Mouse (Mus musculus) CD4-positive helper T cell, adult 2 months (primary cell): ENCODE data around the gene Wdr62.
A peak's percentile ranks its signal among the peaks of the same experiment; 100 is the strongest.

Source experiments
- DNase-seq: peaks from one replicate; pipeline ENCODE4 v3.0.0-alpha.2; 2012; ENCODE audit warnings: low read depth, missing footprints, low spot score

Gene Wdr62

DNA sequence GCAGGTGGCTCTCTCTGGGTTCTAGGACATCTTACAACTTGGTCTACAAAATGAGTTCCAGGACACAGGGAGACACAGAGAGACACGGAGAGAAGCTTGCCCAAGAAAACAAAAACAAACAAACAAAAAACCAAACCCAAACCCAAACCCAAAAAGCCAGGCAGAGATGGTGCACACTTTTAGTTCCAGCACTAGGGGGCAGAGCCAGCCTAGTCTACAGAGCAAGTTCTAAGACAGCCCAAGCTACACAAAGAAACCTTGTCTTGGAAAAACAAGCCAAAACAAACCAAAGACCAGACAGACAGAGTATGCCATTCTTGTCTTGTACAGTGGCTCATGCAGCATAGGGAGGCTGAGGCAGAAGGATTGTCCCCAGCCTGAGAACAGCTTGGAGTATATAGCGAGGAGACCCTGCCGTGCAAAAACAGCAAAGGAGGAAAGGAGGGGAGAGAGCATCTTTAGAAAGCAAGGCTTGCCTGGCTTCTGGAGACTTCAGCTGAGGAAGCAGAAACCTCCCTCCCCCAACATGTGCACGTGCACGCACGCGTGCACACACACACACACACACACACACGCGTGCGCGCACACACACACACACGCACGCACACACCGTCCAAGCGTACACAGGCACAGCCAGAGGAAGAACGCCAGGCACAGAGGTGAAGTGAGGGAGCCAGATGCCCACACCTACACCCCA is 26.0 kb upstream of the Wdr62 start:
- DNase-seq, result peak; percentile 57

DNA sequence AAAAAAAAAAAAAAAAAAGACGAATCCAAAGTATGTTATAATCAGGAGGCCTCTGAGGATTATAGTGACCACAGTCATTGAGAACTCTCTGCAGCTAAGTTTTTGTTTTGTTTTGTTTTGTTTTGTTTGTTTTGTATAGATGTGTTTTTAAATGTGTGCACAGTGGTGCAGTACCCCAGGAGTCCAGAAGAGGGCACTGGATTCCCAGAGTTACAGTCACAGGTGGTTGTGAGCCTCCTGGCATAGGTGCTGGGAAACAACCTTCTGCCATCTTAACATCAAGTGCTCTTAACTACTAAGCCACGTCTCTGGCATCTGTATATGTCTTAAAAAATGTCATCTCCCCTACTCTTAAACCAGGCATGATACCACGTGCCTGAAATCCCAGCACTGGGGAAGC is 20.7 kb upstream of the Wdr62 start:
- peak; percentile 64 for DNase-seq

DNA sequence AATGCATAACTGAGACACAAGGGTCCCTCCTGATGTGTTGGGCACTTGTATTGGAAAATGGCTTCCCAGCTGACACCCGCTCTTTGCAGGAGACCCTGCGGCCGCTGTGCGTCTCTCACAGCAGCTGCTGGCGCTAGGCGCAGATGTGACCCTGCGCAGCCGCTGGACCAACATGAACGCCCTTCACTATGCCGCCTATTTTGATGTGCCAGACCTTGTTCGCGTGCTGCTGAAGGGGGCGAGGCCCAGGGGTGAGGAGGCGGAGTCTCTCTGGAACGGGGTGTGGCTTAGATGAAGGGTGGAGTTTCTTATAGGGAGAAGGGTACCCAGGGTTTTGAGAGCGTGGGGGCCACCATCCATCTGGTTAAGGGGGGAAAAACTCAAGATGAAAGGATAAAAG is 17.0 kb upstream of the Wdr62 start:
- DNase-seq, result no peak

DNA sequence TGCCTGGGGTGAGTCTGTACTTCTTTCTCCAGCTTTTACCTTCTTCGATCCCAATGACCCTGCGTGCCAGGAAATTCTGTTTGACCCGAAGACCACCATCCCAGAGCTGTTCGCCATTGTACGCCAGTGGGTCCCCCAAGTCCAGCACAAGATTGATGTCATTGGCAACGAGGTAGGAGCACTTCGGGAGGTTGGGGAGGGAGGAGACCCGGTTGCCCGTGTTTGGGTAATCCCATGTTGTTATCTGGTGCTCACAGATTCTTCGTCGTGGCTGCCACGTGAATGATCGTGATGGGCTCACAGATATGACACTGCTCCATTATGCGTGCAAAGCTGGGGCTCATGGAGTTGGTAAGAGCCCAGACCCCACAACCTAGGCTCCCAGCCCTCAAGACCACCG is 16.6 kb upstream of the Wdr62 start:
- DNase-seq, result no peak

DNA sequence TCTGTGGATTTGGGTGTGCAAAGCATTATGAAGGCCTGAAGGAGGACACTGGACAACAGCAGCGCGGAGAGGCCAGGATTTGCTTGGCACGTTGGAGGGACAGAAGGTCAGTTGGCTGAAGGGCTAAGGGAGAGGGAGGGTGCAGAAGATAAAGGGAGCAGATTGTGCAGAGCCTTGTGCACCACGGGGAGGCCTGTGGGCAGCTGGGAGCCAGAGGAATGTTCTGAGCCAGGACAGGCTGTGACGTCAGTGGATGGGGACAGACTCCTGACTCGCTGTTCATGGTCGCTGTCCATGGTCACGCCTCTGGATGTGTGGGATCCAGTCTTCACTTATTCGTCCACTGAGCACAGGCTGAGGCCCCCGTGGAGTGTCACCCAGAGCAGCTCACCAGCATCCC is 14.9 kb upstream of the Wdr62 start:
- DNase-seq, result no peak

DNA sequence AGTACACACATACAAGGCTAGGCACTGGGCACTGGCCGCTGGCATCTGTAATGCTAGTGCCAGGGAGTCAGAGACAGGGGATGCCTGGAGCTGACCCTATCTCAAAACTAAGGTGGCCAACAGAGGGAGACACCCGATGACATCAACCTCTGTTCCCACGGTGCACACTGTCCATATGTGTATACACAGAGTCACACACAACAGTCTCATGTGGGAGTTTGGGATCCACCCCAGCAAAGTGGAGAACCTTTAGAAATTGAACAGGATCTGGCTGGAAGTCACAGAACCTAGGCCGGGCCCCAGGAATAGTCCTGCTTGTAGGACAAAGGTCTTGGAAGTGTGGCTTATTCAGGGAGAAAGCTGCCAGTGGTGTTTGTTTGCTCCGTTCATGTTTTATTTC is 14.1 kb upstream of the Wdr62 start:
- DNase-seq, result no peak

DNA sequence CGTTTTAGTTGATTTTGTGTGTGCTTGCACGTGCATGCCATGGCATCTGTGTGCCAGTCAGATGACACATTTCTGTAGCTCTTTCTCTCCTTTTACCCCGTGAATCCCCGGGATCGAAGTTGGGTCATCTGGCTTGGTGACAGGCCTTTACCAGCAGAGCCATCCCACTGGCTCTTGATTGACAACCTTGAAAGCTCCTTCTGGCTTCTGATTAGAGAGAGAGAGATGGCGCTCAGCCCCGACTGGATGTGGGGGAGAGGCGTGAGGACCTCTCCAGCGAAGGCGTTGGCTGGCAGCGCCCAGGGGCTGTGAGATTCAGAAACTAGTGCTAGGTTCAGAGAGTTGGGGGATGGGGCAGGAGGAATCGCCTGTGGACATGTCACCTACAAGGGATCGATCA is 13.6 kb upstream of the Wdr62 start:
- no peak for DNase-seq

DNA sequence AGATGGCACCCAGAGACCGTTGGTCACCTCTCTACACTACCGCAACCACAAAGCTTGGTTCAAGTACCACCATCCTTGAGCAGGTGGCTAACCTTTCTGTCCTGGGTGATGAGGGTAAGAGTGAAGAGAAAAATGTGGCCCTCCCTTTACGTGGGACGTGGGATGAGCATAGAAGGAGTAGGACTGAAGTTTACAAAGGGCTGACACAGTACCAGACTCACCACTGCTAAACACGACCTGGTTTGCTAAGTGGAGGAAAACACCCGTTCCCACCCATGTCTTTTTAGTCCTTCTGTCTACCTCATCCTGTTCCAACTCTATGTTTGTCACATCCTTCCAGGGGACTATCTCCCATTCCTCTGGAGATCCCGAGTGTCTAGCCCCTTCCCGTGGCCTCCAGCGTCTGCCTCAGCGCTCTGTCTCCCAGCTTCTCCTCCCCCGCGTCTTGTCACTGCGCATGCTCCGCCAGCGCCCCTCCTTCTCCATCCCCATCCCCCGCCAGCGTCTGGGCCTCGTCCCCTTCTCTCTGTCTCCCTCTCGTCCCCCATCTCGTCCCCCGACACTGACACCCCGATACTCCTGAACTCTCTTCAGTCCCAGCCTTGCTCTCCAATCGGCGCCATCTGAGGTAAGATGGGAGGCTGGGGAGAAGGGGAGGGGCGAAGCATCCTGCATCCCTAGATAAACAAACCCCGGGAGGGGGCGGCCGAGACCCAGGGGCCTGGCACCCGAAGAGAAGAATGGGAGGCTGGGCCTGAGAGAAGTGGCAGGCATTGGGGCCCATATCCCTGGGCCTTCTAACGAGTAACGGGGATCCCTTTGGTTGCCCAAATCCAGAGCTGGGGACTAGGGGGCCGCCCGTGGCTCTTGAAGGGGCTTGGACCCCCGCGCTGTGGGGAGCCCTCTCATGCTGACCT is 11.3 kb upstream of the Wdr62 start, which contains the start of gene Clip3:
TSS of gene Clip3 (plus strand) at position 514 of the 917 bp plus-strand sequence.
- DNase-seq, result peak; percentile 41

DNA sequence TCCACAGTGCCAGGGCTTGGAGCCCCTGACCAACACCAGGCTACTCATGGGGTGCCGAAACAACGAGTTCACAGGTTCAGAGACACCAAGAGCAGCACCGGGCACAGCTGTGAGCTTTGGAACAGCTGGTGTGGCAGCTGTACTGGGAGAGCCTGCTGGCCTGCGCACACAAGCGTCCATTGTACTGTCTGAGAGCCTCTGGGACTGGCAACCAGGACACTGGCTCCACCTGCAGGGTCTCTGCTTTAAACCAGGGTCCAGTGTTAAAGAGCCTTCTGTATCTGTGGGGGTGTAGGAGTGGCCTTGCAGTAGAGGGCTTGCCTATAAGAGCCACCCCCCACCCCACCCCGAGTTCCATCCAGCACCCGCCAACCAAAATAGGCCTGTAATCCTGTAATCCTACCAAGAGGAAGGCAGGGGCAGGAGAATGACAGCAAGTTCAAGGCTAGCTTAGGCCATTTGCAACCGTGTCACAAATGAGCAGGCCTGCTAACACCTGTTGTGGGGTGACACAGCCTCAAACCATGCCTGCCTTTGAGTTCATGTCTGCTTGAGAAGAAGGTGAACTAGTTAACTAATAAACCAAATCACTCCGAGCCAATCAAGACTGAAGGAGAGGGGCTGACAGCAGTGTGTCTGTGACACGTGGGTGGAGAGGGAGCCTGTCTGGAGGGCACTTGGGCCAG is 9.6 kb upstream of the Wdr62 start:
- DNase-seq, result no peak

DNA sequence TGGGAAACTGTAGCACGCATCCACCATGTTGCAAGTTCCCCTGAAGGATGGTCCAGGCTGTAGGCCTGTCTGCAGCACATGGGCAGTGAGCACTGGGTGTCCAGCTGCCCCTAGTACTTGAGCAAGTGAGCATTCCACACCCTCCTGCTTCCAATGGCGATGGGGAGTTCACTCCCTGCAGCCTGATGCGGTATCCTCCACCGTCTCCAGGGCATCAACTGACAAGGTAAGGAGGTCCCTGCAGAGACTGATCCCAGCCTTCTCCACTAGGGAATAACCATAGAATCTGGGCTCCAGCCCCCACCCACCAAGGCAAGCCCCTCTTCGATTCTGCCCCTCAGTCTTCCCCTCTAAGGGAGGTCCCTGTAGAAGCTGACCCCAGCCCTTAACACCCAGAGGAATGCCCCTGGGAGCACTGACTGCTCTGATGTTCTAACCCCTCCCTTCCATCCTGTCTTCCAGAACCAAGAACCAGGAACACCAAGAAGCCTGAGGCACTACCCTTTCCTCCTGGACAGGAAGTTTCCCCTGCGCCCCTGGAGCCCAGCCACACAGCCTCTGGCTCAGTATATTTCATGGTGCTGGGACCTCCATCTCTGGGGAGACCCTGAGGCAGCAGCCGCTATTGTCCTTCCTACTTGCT is 9.0 kb upstream of the Wdr62 start:
- no peak for DNase-seq

DNA sequence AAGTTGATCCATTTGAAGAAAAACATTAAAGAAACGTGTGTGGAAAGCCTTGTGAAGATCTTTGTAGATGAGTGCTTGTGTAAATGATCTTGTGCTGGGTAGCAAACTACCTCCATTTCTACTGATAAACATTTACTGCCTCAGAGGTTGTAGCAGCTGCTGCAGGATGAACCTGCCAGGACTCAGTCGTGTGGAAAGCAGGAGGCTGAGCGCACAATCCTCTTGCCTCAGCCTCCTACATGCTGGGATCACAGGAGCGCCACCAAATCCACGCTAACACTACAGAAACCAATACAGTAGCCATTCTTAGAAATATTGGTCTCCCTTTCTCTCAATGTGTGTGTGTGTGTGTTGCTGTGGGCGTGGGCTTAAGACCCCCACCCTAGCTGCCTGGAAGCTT is 7.8 kb upstream of the Wdr62 start:
- DNase-seq, result no peak

DNA sequence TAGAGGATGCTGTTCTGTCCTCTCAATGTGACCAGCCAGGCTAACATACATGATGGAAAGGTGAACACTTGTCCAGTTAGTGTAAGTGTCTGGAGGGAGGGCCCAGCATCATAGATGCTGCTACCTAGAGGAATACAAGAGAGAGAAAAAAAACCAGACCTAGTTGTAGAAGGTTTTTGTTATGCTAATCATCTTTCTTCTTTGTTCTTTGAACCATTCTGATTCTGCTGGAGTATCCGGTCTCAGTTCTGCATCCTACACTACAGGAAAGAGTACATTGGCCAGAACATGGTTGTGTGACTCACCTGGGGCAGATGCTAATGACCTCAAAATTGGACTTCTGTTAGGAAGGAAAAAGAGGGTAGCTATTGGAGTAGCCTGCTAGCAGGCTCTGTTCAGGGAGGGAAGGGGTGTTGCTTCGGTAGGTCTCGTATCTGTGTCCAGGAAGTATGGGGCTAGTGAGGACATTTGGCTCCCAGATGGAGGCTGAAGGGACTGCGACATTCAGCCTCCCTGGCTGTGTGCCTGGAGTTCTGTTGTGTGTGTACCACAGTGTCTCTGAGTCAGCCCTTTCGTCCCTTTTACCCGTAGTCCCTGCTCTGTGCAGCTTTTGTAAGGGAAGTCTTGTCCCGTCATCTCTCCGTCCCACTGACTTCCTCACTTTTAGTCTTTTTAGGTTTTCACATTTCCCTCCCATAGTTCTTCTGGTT is 6.6 kb upstream of the Wdr62 start:
- DNase-seq, result no peak

DNA sequence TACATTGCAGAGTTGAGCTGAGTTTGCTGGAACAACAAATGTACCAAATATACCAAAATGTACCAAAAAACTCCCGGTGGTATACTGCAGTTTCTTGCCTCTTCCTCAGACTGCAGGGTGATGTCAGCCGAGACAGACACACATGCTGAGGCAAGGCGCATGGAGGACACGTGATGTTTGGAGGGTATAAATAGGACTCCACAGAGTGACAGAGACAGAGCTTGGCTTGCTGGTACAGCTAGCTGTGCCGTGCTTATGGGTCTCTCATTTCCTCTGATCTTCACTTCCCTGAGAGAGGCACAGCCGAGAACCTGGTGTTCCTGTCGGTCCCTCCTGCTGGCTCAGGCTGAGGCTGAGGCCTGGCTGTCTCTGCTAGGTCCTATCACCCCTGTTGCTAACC is 2.5 kb upstream of the Wdr62 start:
- no peak for DNase-seq

DNA sequence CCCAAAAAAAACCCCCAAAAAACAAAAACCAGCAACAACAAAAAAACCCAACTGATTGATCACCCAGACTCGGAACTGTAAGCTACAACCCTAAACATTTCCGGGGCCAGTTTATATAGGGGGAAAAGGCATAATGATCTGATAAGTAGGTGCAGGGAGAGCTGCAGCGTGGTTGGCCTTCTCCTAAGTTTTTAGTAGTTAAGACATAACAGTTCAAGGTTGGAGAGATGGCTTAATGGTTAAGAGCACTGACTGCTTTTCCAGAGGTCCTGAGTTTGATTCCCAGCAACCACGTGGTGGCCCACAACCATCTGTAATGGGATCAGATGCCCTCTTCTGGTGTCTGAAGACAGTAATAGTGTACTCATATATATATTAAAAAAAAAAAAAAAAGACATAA is 1.3 kb upstream of the Wdr62 start:
- no peak for DNase-seq

DNA sequence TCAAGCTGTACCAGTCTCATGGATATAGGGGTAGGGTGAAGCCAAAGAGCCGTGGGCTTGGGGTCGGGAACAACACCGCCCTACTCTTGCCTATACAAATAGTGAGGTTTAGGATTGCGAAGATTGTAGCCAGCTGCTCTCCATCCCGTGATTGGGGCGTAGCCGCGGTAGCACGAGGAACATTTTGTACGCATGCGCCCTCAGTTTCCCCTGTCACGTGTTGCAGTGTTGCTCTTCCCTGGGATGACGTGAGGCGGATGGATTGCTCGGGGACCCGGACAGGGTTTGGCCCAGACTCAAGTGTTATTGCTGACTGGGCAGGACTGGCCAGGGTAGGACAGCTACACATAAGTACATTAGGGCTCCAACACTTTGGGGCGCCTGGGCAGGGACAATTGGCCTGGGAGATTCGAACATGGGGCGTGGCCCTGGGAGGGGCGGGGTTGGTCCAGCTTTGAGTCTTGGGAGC is 485 bp upstream of the Wdr62 start:
- peak; percentile 91 for DNase-seq

DNA sequence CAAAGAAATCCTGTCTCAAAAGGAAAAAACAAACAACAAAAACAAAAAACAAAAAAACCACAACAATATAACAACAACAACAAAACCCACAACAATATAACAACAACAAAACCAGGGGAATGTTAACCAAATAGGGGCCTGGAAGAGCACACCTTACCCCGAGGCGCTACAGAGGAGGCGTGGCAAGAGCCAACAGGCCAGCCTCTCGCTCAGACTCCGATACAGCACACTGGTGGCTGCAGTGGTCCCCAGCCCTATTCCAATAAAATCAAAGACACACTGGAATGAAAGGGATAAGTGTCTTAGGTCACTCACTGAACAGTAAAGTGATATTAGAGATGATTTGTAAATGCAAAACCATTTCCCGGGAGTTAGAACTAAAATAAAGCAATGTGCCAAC is 683 bp downstream of the Wdr62 start:
- DNase-seq, result no peak

DNA sequence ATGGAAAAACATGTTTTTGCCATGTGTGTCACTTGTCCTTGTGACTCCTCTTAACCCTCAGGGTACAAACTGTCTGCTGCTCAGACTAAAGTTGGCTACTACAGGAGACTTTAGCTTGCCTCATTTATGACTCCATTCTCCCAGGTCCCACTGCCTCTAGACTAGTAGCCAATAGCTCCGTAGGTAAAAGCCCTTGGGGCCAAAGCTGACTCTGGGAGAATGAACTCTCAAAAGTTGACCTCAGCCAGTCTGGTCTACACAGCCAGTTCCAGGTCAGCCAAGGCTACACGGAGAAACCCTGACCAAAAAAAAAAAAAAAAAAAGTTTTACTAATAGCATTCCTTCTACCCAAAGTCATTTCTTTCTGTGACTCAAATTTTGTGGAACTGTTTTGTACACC is 1.3 kb downstream of the Wdr62 start:
- DNase-seq, result no peak

DNA sequence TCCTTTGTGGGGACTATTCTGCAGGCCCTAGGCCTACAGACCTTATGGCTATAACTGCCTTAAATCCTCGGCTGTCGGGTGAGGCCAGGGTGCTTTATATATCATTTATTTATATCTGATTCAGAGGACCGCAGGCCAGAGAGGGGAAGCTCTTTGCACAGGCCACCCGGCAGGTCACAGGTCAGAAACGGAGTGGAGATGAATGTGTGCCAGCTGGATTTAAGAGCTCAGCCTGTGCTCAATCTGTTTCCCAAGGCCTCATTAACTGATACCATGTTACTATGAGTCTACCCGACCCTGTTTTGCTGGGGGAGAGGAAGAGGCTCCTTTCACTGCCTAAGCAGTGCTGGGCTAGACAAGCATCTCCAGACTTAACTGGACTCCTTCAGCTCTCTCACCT is 5.8 kb downstream of the Wdr62 start:
- no peak for DNase-seq

DNA sequence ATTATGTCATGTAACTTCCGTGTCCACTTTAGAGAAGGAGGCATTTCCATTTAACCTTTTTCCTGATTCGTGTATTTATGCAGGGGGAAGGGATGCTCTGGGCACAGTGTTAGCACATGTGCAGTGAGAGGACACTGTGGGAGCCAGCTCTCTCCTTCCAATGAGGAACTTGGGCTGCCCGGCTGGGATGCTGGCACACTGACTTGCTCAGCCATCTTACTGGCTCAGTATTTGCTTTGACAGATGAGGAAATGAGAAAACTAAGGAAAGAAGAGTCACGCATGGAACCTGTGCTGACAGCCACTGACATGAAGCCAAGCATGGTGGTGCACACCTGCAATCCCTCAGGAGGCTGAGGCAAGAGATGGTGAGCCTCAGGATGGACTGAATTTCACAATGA is 10.6 kb downstream of the Wdr62 start:
- DNase-seq, result no peak

DNA sequence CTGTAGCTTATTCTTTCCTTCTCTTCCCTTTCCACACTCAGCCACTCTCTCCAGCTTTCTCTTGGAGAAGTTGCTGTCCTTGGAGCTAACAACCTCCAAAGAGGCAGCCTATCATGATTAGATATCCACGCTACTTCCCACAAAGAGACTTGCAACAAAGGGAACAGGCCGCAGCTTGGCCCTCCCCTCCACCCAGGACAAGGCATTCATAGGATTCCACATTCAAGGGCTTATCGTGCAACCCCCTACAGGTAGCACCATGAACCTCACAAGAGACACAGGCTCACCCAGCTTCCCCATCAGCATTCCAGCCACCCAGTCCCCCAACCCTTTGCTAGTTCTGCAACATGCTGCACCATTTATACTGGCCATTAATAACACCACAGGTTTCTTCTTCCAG is 13.4 kb downstream of the Wdr62 start:
- DNase-seq, result no peak

DNA sequence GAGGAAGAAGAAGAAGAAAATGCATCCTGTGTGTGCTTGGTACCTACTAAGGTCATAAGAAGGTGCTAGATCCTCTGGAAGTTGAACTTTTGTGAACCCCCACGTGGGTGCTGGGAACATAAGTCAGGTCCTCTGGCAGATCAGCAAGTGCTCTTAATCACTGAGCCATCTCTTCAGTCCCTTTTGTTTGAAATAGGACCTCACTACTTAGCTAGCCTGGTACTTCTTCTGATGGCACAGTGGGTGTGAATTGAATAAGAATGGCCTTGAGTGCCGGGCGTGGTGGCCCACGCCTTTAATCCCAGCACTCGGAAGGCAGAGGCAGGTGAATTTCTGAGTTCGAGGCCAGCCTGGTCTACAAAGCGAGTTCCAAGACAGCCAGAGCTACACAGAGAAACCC is 14.3 kb downstream of the Wdr62 start:
- DNase-seq, result no peak
